Mouse (Mus musculus) bone marrow, adult 2 months (tissue): ENCODE results near the gene Ptges.

Source experiments
- CTCF ChIP-seq: fragments of 200-500 bp; IDR thresholded peaks from 2 replicates; pipeline ENCODE4 v1.5.1; 2011; ENCODE audit warnings: low read length, control low read depth; ENCODE audit not compliant: control insufficient read depth, insufficient read depth
- POLR2A ChIP-seq: fragments of 200-500 bp; IDR thresholded peaks from 2 replicates; pipeline ENCODE4 v1.6.1; 2011; ENCODE audit warnings: low read depth, mild to moderate bottlenecking, control low read depth, low read length, borderline replicate concordance; ENCODE audit not compliant: control insufficient read depth

- TF ChIP-seq POLR2A = no peak
- no peak for TF ChIP-seq CTCF
Observed at GRCm38 (mm10) chr2:30881215-30881614, 48.4 kb downstream of the Ptges start.
